Mouse (Mus musculus) testis, adult 10 weeks (tissue): ENCODE data around the gene Grm1. TPM values are rescaled to one million over a fixed set of nuclear protein-coding genes. Genes with fewer than 3 reads are reported as not detected.

Source experiments
- polyA plus RNA-seq: library from polyadenylated mRNA; stranded (reverse); fragments of 350-450 nt; fragmentation: Illumina TruSeq; extraction: RNeasy Lipid Tissue Mini Kit (QIAGEN cat#74804); gene quantifications from one replicate; pipeline ENCODE4 v1.2.3, GENCODE M21; 2014; ENCODE audit warnings: low read depth, low replicate concordance

Gene Grm1
- polyA plus RNA-seq: 15.3 TPM

DNA sequence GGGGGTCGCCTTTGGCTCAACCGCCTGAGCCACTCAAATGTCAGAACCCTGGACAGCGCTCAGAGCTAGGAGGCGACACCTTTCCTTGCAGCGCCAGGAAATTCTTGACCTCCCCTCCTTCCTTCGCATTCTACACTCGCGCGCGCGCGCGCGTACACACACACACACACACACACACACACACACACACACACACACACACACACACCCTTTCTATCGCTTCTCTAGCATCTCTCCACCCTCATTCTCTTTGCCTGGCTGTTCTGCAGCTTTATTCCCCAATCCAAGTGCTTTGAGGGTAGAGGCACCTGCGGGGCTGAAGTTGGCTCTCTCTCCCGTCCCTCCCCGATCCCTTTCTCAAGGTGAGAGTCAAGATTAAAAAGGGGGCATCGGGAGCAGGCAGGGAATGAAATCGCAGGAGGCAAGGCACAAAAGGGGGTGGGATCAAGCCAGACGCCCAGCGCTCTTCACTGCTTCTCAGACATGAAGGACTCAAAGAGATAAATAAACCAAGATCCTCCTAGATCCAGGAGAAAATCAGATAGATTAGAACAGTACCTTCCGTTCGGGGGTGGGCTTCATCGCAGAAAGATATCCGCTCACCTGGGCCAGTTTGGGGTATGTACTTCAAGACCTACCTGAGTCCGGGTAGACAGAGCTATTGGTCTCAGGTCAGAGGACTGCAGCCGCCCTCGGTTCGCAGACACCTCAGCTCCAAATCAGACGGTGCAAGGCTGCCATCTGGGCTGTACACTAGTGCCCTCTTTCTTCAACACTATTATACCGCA is at the start of gene Grm1:
Grm1 (minus strand) TSS at position 746 of the 788 bp plus-strand sequence.

DNA sequence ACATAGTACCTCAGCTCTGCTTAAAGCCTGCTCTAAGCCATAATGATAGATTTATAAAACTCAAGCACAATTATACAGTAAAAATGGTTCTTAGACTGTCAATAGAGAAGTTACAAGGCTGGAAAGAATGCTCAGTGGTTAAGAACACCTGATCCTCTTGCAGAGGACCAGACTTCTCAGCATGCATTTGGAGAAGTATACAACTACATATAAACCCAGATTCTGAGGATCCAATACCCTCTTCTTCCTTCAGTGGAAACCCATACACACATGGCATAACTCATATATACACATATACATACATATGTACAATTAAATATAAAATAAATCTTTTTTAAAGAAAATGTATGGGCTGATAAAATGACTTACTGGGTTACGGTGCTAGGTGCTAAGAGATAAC is 401.1 kb downstream of the Grm1 start, which contains the start of gene Gm10944:
Gm10944 (plus strand) TSS at position 301 of the 400 bp plus-strand sequence.

Other genes with a start within 250 kb of the Grm1 start
- 12.8 TPM for gene Shprh, start 67.1 kb upstream of the Grm1 start, polyA plus RNA-seq
- 469 TPM for gene Fbxo30, start 199.0 kb upstream of the Grm1 start, polyA plus RNA-seq